ENCODE assay signal across 8 mouse cellular contexts in the genomic region with DNA sequence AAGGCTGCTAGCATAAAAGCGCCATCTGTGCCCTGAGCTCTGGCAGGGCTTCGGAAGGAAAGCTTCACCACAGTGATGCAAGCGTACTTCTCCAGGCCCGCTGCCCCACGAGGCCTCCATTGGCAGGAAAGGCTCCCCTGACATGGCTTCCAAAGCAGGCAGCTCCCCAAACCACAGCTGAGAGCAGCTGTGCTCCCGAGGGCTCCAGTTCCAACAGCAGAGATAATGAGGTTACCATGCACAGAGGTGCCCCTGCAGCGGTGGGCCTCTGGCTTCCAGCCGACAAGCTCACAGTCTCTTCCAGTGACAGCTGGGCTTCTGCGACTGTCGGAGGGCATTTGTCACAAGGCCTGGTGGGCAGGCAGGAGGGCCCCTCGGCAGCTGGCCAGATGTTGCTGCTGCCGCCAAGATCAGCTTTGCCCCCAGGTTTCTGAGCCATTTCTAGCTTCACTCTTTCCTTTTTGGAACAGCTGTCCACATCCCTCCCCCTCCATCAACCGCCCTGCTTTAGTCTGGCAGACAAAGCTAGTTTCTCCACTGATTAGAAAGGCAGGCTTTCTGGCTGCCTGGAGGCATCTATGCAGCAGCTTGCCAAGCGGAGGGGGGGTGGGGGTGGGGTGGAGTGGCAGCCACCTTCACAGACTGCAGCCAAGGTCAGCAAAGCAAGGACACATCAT. TPM values are rescaled to one million over a fixed set of nuclear protein-coding genes. Genes with fewer than 3 reads are reported as not detected.
DNase-seq lines count a peak whose midpoint lies in the region; ATAC-seq and TF ChIP-seq lines count a peak whose summit lies in the region.

No protein-coding gene starts in this region.

- peak; percentile 68 for DNase-seq in ovary, adult 18-20 months (ENCODE audit: low spot score)
- no peak for DNase-seq in ovary, postnatal 10 days (ENCODE audit: low spot score)
- peak; percentile 63 to 80 for DNase-seq in kidney, adult 8-10 months
- no peak for DNase-seq in liver, postnatal 0 days
- no peak for DNase-seq in B cell, adult 2 months

- no peak for TF ChIP-seq POLR2A in embryonic fibroblast, embryonic 13.5 days (IDR thresholded peaks at IDR 0.05; ENCODE audit: low read depth, low read length)

- ATAC-seq in heart, embryonic 11.5 days (replicated peaks; ENCODE audit: insufficient number of reproducible peaks, low FRiP score, low TSS enrichment) = no peak
- ATAC-seq in liver, postnatal 0 days = peak; percentile 29; the same call in 1 of the 2 replicates
- ATAC-seq in neural tube, embryonic 12.5 days (ENCODE audit: low FRiP score, low read depth) = peak; percentile 8

- peak overlapping the region; percentile 5; the same call in 1 of the 2 replicates for H3K27ac ChIP-seq in embryonic fibroblast, embryonic 13.5 days (ENCODE audit: insufficient read depth, low read length)
- H3K27ac ChIP-seq in heart, embryonic 11.5 days (ENCODE audit: low read depth, low read length) = peak overlapping the region; percentile 92
- peak overlapping the region; percentile 16 for H3K27ac ChIP-seq in liver, postnatal 0 days (ENCODE audit: low read depth)
- H3K27ac ChIP-seq in neural tube, embryonic 12.5 days = peak overlapping the region; percentile 48

- TF ChIP-seq CTCF in embryonic fibroblast, embryonic 13.5 days (IDR thresholded peaks at IDR 0.05; ENCODE audit: borderline replicate concordance, insufficient read depth, low read length) = no peak
- no peak for TF ChIP-seq CTCF in liver, postnatal 0 days (IDR thresholded peaks at IDR 0.05; ENCODE audit: low read depth)

- TF ChIP-seq EP300 in liver, postnatal 0 days (IDR thresholded peaks at IDR 0.05; ENCODE audit: low read depth) = no peak

- H3K4me2 ChIP-seq in heart, embryonic 11.5 days = peak overlapping the region; percentile 44
- no peak overlapping the region for H3K4me2 ChIP-seq in liver, postnatal 0 days (ENCODE audit: low read depth, low read length)
- no peak overlapping the region for H3K4me2 ChIP-seq in neural tube, embryonic 12.5 days (replicated peaks)

- H3K9ac ChIP-seq in heart, embryonic 11.5 days (ENCODE audit: low read depth, low read length) = peak overlapping the region; percentile 29
- H3K9ac ChIP-seq in liver, postnatal 0 days (replicated peaks) = no peak overlapping the region
- peak overlapping the region; percentile 40 for H3K9ac ChIP-seq in neural tube, embryonic 12.5 days

- no peaks in the 10 kb centered on the region for H3K36me3 ChIP-seq in heart, embryonic 11.5 days (ENCODE audit: control insufficient read depth, insufficient read depth, low read length)
- no peaks in the 10 kb centered on the region for H3K36me3 ChIP-seq in liver, postnatal 0 days (replicated peaks; ENCODE audit: insufficient read depth, low read length)
- no peaks in the 10 kb centered on the region for H3K36me3 ChIP-seq in neural tube, embryonic 12.5 days

- WGBS in heart, embryonic 11.5 days (ENCODE audit: insufficient replicate concordance) = 26% methylated on average over 14 of the region's 14 CpGs
- WGBS in liver, postnatal 0 days (ENCODE audit: insufficient replicate concordance) = 39% methylated on average over 14 of the region's 14 CpGs
- 24% methylated on average over 14 of the region's 14 CpGs for WGBS in neural tube, embryonic 12.5 days

- H3K4me3 ChIP-seq in embryonic fibroblast, embryonic 13.5 days (ENCODE audit: insufficient read depth, low read length) = no peak overlapping the region
- no peak overlapping the region for H3K4me3 ChIP-seq in heart, embryonic 11.5 days (ENCODE audit: low read depth, low read length)
- no peak overlapping the region for H3K4me3 ChIP-seq in liver, postnatal 0 days (ENCODE audit: low read depth, low read length)
- no peak overlapping the region for H3K4me3 ChIP-seq in neural tube, embryonic 12.5 days

- peaks cover 7% of the 10 kb centered on the region for H3K4me1 ChIP-seq in embryonic fibroblast, embryonic 13.5 days (ENCODE audit: control insufficient read depth, insufficient read depth, low read length)
- H3K4me1 ChIP-seq in heart, embryonic 11.5 days (ENCODE audit: control insufficient read depth, insufficient read depth, low read length) = peaks cover 66% of the 10 kb centered on the region
- H3K4me1 ChIP-seq in liver, postnatal 0 days (ENCODE audit: insufficient read depth) = peaks cover 5% of the 10 kb centered on the region; the same call in 1 of the 2 replicates
- H3K4me1 ChIP-seq in neural tube, embryonic 12.5 days = peaks cover 73% of the 10 kb centered on the region

- no peaks in the 10 kb centered on the region for H3K9me3 ChIP-seq in heart, embryonic 11.5 days (replicated peaks; ENCODE audit: control insufficient read depth, low read length)
- no peaks in the 10 kb centered on the region for H3K9me3 ChIP-seq in liver, postnatal 0 days (ENCODE audit: low read length)
- no peaks in the 10 kb centered on the region for H3K9me3 ChIP-seq in neural tube, embryonic 12.5 days

- H3K27me3 ChIP-seq in heart, embryonic 11.5 days (ENCODE audit: control insufficient read depth, insufficient read depth, low read length) = no peaks in the 10 kb centered on the region
- H3K27me3 ChIP-seq in liver, postnatal 0 days (ENCODE audit: insufficient read depth, low read length) = no peaks in the 10 kb centered on the region
- H3K27me3 ChIP-seq in neural tube, embryonic 12.5 days (replicated peaks) = no peaks in the 10 kb centered on the region

RNA-seq across cellular contexts. Expression of gene BC034090, which starts 10.2 kb away (rescaled TPM):
- 21.4 and 25.1 TPM in 2 replicates for polyA plus RNA-seq in embryonic fibroblast, embryonic 13.5 days (2011; ENCODE audit: insufficient read length, low read depth, missing spikeins)
- polyA plus RNA-seq in heart, embryonic 11.5 days (2014; fragmentation: Nextera tagmentation; extraction: Ambion mirVana) = 3.9 and 5.4 TPM in 2 replicates
- 0.14 and 0.22 TPM in 2 replicates for polyA plus RNA-seq in liver, postnatal 0 days (2015; fragmentation: Nextera tagmentation; extraction: Ambion mirVana)
- polyA plus RNA-seq in neural tube, embryonic 12.5 days (2016; fragmentation: Nextera tagmentation; extraction: Ambion mirVana) = 6.7 and 8.1 TPM in 2 replicates

Comparison
In these comparisons a context has a peak if more than half of its experiments do, and no peak if none do; other contexts are left out.
1. DNase-seq: peak in ovary, adult 18-20 months (single experiment) and kidney, adult 8-10 months (2 of 2); none in ovary, postnatal 10 days (single experiment), liver, postnatal 0 days (single experiment) and B cell, adult 2 months (0 of 2).
2. H3K27ac ChIP-seq: peak in every context shown above with its lines; median percentile 92 in heart, embryonic 11.5 days; 48 in neural tube, embryonic 12.5 days; 16 in liver, postnatal 0 days; 5 in embryonic fibroblast, embryonic 13.5 days.